ENCODE assay signal across 1 mouse cellular context in the genomic region with DNA sequence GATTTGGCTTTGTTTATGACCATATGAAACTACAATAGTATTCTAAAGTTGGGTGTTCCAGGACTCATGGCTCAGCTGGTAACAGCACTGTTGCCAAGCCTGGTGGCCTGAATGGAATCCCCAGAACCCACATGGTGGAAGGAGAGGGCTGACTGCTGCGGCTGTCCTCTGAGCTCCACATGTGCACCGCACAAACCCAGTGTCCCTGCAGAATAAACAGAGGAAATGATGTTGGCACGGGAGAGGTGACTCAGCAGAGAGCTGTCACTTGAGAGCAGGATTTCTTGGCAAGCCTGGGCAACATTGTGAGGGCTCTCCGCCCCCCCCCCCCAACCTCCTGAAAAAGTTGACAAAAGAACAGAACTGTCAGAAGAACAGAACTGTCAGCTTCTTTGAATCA.
TF ChIP-seq lines count a peak whose summit lies in the region.

No protein-coding gene starts in this region.

TF ChIP-seq in CH12.LX, 34 proteins besides CTCF, POLR2A, EP300 and RAD21 (continued from another document):
- TF ChIP-seq IRF4 (IDR thresholded peaks at IDR 0.05; ENCODE audit: low read depth, low read length) (no peak), ETS1 (conservative IDR thresholded peaks at IDR 0.05; ENCODE audit: low read depth, low read length) (peak; percentile 51; the same call in 1 of the 2 replicates), USF1 (IDR thresholded peaks at IDR 0.05; ENCODE audit: low read depth, low read length) (no peak), MXI1 (IDR thresholded peaks at IDR 0.05; ENCODE audit: low read depth, low read length) (0 out of 2 replicates have a peak, but pooled peaks have one; percentile 32), ELF1 (IDR thresholded peaks at IDR 0.05; ENCODE audit: low read depth, low read length) (no peak), PAX5 (IDR thresholded peaks at IDR 0.05; ENCODE audit: low read length) (no peak), E2F4 (IDR thresholded peaks at IDR 0.05; ENCODE audit: insufficient replicate concordance, low read depth, low read length) (no peak), NELFE (IDR thresholded peaks at IDR 0.05; ENCODE audit: low read depth, low read length) (no peak), ZMIZ1 (IDR thresholded peaks at IDR 0.05; ENCODE audit: low read depth, low read length) (no peak), KAT2A (IDR thresholded peaks at IDR 0.05; ENCODE audit: insufficient replicate concordance, low read length) (no peak), TCF12 (IDR thresholded peaks at IDR 0.05; ENCODE audit: low read depth, low read length) (no peak), JUN (IDR thresholded peaks at IDR 0.05; ENCODE audit: insufficient read depth, low read depth, low read length) (no peak), POLR2AphosphoS2 (IDR thresholded peaks at IDR 0.05; ENCODE audit: low read depth, low read length) (no peak), BHLHE40 (IDR thresholded peaks at IDR 0.05; ENCODE audit: low read depth, low read length) (peak; percentile 83), USF2 (conservative IDR thresholded peaks at IDR 0.05; ENCODE audit: low read depth, low read length) (no peak)
